Mouse (Mus musculus) erythroblast, embryonic 14.5 days (primary cell): ENCODE results near the gene Fam50a.

Source experiments
- GATA1 ChIP-seq: IDR thresholded peaks from 2 replicates; pipeline ENCODE4 v1.6.1; 2012; ENCODE audit warnings: low read length, inconsistent platforms, mixed read lengths
- TAL1 ChIP-seq: IDR thresholded peaks from 3 replicates; pipeline ENCODE4 v1.6.1; 2012; ENCODE audit warnings: low read length, inconsistent platforms, mixed read lengths

DNA sequence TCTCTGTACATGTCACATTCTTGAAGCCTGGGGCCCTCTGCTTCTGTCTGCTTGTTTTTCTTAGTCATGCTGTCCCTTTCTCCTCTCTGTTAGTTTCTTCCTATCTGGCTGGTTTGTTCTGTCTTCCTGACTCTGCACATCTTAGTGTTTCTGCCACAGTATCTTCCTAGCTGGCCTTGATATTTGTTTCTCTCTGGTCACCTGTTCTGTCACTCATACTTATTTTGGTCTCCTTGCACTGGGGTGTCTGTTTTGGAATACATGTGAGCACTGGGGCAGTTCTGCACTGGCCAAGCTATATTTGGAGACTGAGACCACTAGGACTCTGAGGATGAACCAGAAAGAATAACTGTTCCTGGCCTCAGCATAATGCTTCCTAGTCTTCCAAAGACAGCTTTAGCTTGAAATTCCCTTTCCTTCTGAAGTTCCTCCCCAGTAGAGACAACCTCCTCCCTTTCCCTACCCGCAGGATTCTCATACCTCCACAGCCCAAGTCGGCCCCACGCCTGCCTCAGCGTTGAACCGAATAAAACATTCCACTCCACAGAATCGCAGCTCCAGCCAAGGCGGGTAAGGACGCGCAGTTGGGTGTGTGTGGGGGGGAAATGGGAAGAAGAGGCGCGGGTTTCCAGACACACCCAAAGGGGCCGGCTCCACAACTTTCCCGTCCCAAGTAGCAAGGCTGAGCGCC lies 31.6 kb upstream of the Fam50a start:
- TF ChIP-seq TAL1, result no peak
- no peak for TF ChIP-seq GATA1
